Comparison of ENCODE assay signal across 9 mouse cellular contexts in the genomic region with DNA sequence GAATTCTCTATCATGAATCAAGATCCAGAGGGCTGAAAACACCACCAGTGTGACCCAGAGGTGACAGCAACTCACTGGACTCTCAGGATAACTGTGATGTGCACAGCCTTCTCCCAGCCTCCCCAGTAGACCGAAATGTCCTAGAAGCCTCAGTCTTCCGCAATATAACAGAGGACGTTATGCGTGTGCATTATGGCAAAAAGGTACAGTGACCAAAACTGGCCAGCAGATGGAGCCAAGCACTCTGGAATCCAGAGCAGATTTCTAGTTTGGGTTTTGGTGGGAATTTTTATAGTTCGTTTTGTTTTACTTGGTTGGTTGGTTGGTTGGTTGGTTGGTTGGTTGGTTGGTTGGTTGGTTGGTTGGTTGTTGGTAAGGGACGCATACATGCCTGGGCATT. TPM values are rescaled to one million over a fixed set of nuclear protein-coding genes. Genes with fewer than 3 reads are reported as not detected.
DNase-seq lines count a peak whose midpoint lies in the region; ATAC-seq and TF ChIP-seq lines count a peak whose summit lies in the region.
"Had no signal": no experiment of that assay in that cellular context is flagged by ENCODE, and none has a peak within 500 bp of the region (broad histone marks: within the 10 kb centered on the region; RNA-seq: fewer than 3 reads in every experiment).

No protein-coding gene starts in this region.

- 50% methylated on average over 6 of the region's 6 CpGs for WGBS in heart, postnatal 0 days

- H3K4me3 ChIP-seq in heart, postnatal 0 days (ENCODE audit: low read depth, low read length): no peak overlapping the region
- no peak overlapping the region for H3K4me3 ChIP-seq in layer of hippocampus, adult 2 months
- H3K4me3 ChIP-seq: limb, embryonic 13.5 days had no signal

- TF ChIP-seq EP300 in heart, postnatal 0 days (IDR thresholded peaks at IDR 0.05; ENCODE audit: low read depth): no peak

- DNase-seq in heart, postnatal 0 days (ENCODE audit: low spot score): peak; percentile 10
- DNase-seq in heart, postnatal 25 days (ENCODE audit: low spot score): no peak
- peak; percentile 33 for DNase-seq in urinary bladder, postnatal 25 days (ENCODE audit: low spot score)
- no peak for DNase-seq in urinary bladder, postnatal 36 days (ENCODE audit: low spot score in 2 of 2)
- DNase-seq in cerebellum, adult 9-10 months: peak; percentile 24
- DNase-seq in layer of hippocampus, adult 2 months (ENCODE audit: low spot score in 2 of 2): peak; percentile 47 to 72
- no peak for DNase-seq in natural killer cell, adult 2 months (ENCODE audit: low spot score in 2 of 2)

- no peaks in the 10 kb centered on the region for H3K9me3 ChIP-seq in heart, postnatal 0 days (replicated peaks; ENCODE audit: control insufficient read depth, low read length)

- ATAC-seq in heart, postnatal 0 days (ENCODE audit: insufficient read depth, low read depth): no peak
- peak; percentile 86 for ATAC-seq in megakaryocyte progenitor cell, adult 5-6 weeks (replicated peaks; ENCODE audit: poor library complexity)

- peak; percentile 67 for TF ChIP-seq CTCF in heart, postnatal 0 days (IDR thresholded peaks at IDR 0.05; ENCODE audit: low read depth)
- peak; percentile 78 for TF ChIP-seq CTCF in layer of hippocampus, adult 2 months (conservative IDR thresholded peaks at IDR 0.05)

- no peaks in the 10 kb centered on the region for H3K4me1 ChIP-seq in heart, postnatal 0 days (ENCODE audit: control insufficient read depth, insufficient read depth)
- H3K4me1 ChIP-seq: limb, embryonic 13.5 days had no signal

- no peak overlapping the region for H3K4me2 ChIP-seq in heart, postnatal 0 days (ENCODE audit: low read depth, low read length)
- H3K4me2 ChIP-seq: limb, embryonic 13.5 days had no signal

- no peak overlapping the region for H3K27ac ChIP-seq in heart, postnatal 0 days (ENCODE audit: low read depth)
- H3K27ac ChIP-seq in layer of hippocampus, adult 2 months: no peak overlapping the region
- H3K27ac ChIP-seq: limb, embryonic 13.5 days had no signal

- intact Hi-C loops in heart, postnatal 25 days (cut with DNase I): loop anchor here (1.0 to 5.0 kb wide), 2 partner anchors 72 to 459 kb away; no protein-coding TSS in a partner anchor

- H3K36me3 ChIP-seq in heart, postnatal 0 days (replicated peaks; ENCODE audit: control insufficient read depth, insufficient read depth, low read length): no peaks in the 10 kb centered on the region

- no peaks in the 10 kb centered on the region for H3K27me3 ChIP-seq in heart, postnatal 0 days (ENCODE audit: control insufficient read depth, insufficient read depth, low read length)
- H3K27me3 ChIP-seq: limb, embryonic 13.5 days had no signal

- H3K9ac ChIP-seq in heart, postnatal 0 days (replicated peaks; ENCODE audit: low read depth, low read length): no peak overlapping the region
- H3K9ac ChIP-seq: limb, embryonic 13.5 days had no signal

RNA-seq across cellular contexts. Expression of a gene that starts 43.3 kb away (rescaled TPM):
- 23.6 and 41.8 TPM in 2 replicates for total RNA-seq in heart, postnatal 0 days (2014; rRNA removed; ENCODE audit: low replicate concordance)
- 50.6 and 56.2 TPM in 2 replicates for polyA plus RNA-seq in heart, postnatal 0 days (2015; fragmentation: Nextera tagmentation; extraction: Ambion mirVana)
- 10 to 100 TPM; 39.1 to 41.9 TPM for total RNA-seq in heart, postnatal 25 days (2021)
- 10 to 100 TPM; 41.1 to 42.4 TPM for total RNA-seq in layer of hippocampus, adult 2 months (2021)
- total RNA-seq in megakaryocyte progenitor cell, adult 5-6 weeks (2015): 38.7 and 39.8 TPM in 2 replicates
- 32.1 and 32.4 TPM in 2 replicates for total RNA-seq in megakaryocyte progenitor cell, adult 5-6 weeks (2017)

RNA-seq across cellular contexts. Expression of a gene that starts 43.3 kb away (rescaled TPM):
- total RNA-seq in heart, postnatal 0 days (2014; rRNA removed; ENCODE audit: low replicate concordance): 16.3 and 19.4 TPM in 2 replicates
- polyA plus RNA-seq in heart, postnatal 0 days (2015; fragmentation: Nextera tagmentation; extraction: Ambion mirVana): 19.5 and 23.1 TPM in 2 replicates
- total RNA-seq in heart, postnatal 25 days (2021): 10 to 100 TPM; 13.3 to 13.7 TPM
- total RNA-seq in layer of hippocampus, adult 2 months (2021): 10 to 100 TPM; 26.8 to 34.9 TPM
- 24.0 and 25.7 TPM in 2 replicates for total RNA-seq in megakaryocyte progenitor cell, adult 5-6 weeks (2015)
- 24.0 and 26.7 TPM in 2 replicates for total RNA-seq in megakaryocyte progenitor cell, adult 5-6 weeks (2017)

Comparison
In these comparisons a context has a peak if more than half of its experiments do, and no peak if none do; other contexts are left out.
1. DNase-seq: peak in heart, postnatal 0 days (single experiment), urinary bladder, postnatal 25 days (single experiment), cerebellum, adult 9-10 months (single experiment) and layer of hippocampus, adult 2 months (2 of 2); none in heart, postnatal 25 days (single experiment), urinary bladder, postnatal 36 days (0 of 2) and natural killer cell, adult 2 months (0 of 2).